In the genomic region with DNA sequence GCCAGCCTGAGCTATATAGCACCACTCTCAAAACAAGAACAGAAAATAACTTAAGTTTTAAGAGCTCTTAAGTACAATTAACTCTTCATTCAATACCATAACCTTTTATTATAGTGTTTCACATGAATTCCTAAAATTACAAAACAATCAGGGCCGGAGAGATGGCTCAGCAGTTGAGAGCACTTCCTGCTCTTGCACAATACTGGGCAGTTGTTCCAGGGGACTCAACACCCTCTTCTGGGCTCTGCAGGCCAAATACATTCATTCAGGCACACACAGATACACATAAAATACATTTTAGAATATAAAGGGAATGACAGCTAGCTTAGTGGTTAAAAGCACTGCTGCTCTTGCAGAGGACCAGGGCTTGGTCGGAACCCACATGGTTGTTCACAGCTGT, we compare ENCODE assay signal across 23 mouse cellular contexts. TPM values are rescaled to one million over a fixed set of nuclear protein-coding genes. Genes with fewer than 3 reads are reported as not detected.
DNase-seq lines count a peak whose midpoint lies in the region; ATAC-seq and TF ChIP-seq lines count a peak whose summit lies in the region.
"Had no signal": no experiment of that assay in that cellular context is flagged by ENCODE, and none has a peak within 500 bp of the region (broad histone marks: within the 10 kb centered on the region; RNA-seq: fewer than 3 reads in every experiment).

No protein-coding gene starts in this region.

- no peaks in the 10 kb centered on the region for H3K9me3 ChIP-seq in lung, postnatal 0 days (ENCODE audit: low read length)
- H3K9me3 ChIP-seq: embryonic facial prominence, embryonic 10.5 days; forebrain, embryonic 13.5 days; heart, embryonic 10.5 days; hindbrain, embryonic 12.5 days had no signal

- peak; percentile 31; the same call in 1 of the 2 replicates for TF ChIP-seq EP300 in lung, postnatal 0 days (IDR thresholded peaks at IDR 0.05)

- intact Hi-C loops in left cerebral cortex, postnatal 25 days (cut with DNase I): no loop called here

- 55% methylated on average over 2 of the region's 2 CpGs for WGBS in lung, postnatal 0 days
- WGBS in lung, adult 2 months: 59% methylated on average over 2 of the region's 2 CpGs

- no peak overlapping the region for H3K27ac ChIP-seq in lung, postnatal 0 days (ENCODE audit: low read length)
- H3K27ac ChIP-seq: embryonic facial prominence, embryonic 10.5 days; forebrain, embryonic 13.5 days; gastrocnemius, adult 2 months; heart, embryonic 10.5 days; hindbrain, embryonic 12.5 days had no signal

- H3K4me2 ChIP-seq in lung, postnatal 0 days (replicated peaks; ENCODE audit: low read depth, low read length): no peak overlapping the region
- H3K4me2 ChIP-seq: forebrain, embryonic 13.5 days; hindbrain, embryonic 12.5 days had no signal

- no peaks in the 10 kb centered on the region for H3K27me3 ChIP-seq in lung, postnatal 0 days (replicated peaks; ENCODE audit: insufficient read depth, low read length)
- H3K27me3 ChIP-seq: CH12.LX; forebrain, embryonic 13.5 days; hindbrain, embryonic 12.5 days had no signal

- DNase-seq in lung, postnatal 0 days (ENCODE audit: low spot score): peak; percentile 76
- no peak for DNase-seq in lung, adult 2 months
- peak; percentile 41 for DNase-seq in NIH3T3 (ENCODE audit: low read depth)
- no peak for DNase-seq in left cerebral cortex, postnatal 25 days (ENCODE audit: low spot score in 2 of 2)
- no peak for DNase-seq in frontal cortex, postnatal 36 days (ENCODE audit: low spot score in 2 of 2)
- no peak for DNase-seq in cerebellum, adult 11-12 months
- DNase-seq: adrenal gland, postnatal 10 days; cerebellum, adult 18-20 months; cerebellum, adult 9-11 months; cerebellum, postnatal 36 days; forebrain, postnatal 0 days; gastrocnemius, adult 2 months; gastrocnemius, postnatal 36 days; heart, postnatal 10 days; heart, postnatal 4 days had no signal

- no peaks in the 10 kb centered on the region for H3K4me1 ChIP-seq in lung, postnatal 0 days (ENCODE audit: insufficient read depth, low read depth, low read length)
- no peaks in the 10 kb centered on the region for H3K4me1 ChIP-seq in lung, adult 2 months (ENCODE audit: control insufficient read depth, insufficient read depth, low read length)
- H3K4me1 ChIP-seq: embryonic facial prominence, embryonic 10.5 days; forebrain, embryonic 13.5 days; heart, embryonic 10.5 days; hindbrain, embryonic 12.5 days had no signal

- no peak overlapping the region for H3K9ac ChIP-seq in lung, postnatal 0 days (replicated peaks; ENCODE audit: low read depth)
- H3K9ac ChIP-seq: forebrain, embryonic 13.5 days; forebrain, postnatal 0 days; hindbrain, embryonic 12.5 days had no signal

- TF ChIP-seq POLR2A in lung, adult 2 months (IDR thresholded peaks at IDR 0.05; ENCODE audit: borderline replicate concordance, extremely low read depth, low read depth, low read length): no peak

- TF ChIP-seq CTCF in lung, postnatal 0 days (IDR thresholded peaks at IDR 0.05): peak; percentile 26; the same call in 1 of the 2 replicates
- TF ChIP-seq CTCF in lung, adult 2 months (IDR thresholded peaks at IDR 0.05; ENCODE audit: insufficient read depth, low read length): no peak

- peak; percentile 76 for ATAC-seq in lung, postnatal 0 days
- ATAC-seq in granulocyte monocyte progenitor cell, adult 5-6 weeks (replicated peaks; ENCODE audit: poor library complexity, severe bottlenecking): peak; percentile 78
- ATAC-seq: forebrain, embryonic 13.5 days; forebrain, postnatal 0 days; hindbrain, embryonic 16.5 days; inflammation-experienced regulatory T-cells, adult 6 months had no signal

- H3K4me3 ChIP-seq in lung, postnatal 0 days (ENCODE audit: low read depth, low read length): no peak overlapping the region
- H3K4me3 ChIP-seq in lung, adult 2 months (replicated peaks; ENCODE audit: extremely low read depth, low read depth, low read length): no peak overlapping the region
- H3K4me3 ChIP-seq: embryonic facial prominence, embryonic 10.5 days; forebrain, embryonic 13.5 days; gastrocnemius, adult 2 months; heart, embryonic 10.5 days; hindbrain, embryonic 12.5 days had no signal

- no peaks in the 10 kb centered on the region for H3K36me3 ChIP-seq in lung, postnatal 0 days (ENCODE audit: insufficient read depth, low read length)
- H3K36me3 ChIP-seq: heart, embryonic 10.5 days had no signal

RNA-seq across cellular contexts. Expression of gene Mok, which starts 23.9 kb away (rescaled TPM):
- polyA plus RNA-seq in lung, postnatal 0 days (2015; fragmentation: Nextera tagmentation; extraction: Ambion mirVana): 11.1 and 11.9 TPM in 2 replicates
- polyA plus RNA-seq in lung, adult 2 months (2012; rRNA removed): 4.2 and 4.7 TPM in 2 replicates
- 1.5 TPM in 2 replicates for total RNA-seq in granulocyte monocyte progenitor cell, adult 5-6 weeks (2014; fragmentation: Nextera tagmentation)
- 2.6 and 2.9 TPM in 2 replicates for total RNA-seq in granulocyte monocyte progenitor cell, adult 5-6 weeks (2017)
- 10 to 100 TPM; 11.7 to 14.7 TPM for total RNA-seq in left cerebral cortex, postnatal 25 days (2021)

RNA-seq across cellular contexts. Expression of gene Zfp839, which starts 33.2 kb away (rescaled TPM):
- polyA plus RNA-seq in lung, postnatal 0 days (2015; fragmentation: Nextera tagmentation; extraction: Ambion mirVana): 2.4 and 3.3 TPM in 2 replicates
- polyA plus RNA-seq in lung, adult 2 months (2012; rRNA removed): 5.2 and 5.7 TPM in 2 replicates
- 6.4 and 8.4 TPM in 2 replicates for total RNA-seq in granulocyte monocyte progenitor cell, adult 5-6 weeks (2014; fragmentation: Nextera tagmentation)
- 4.7 and 6.6 TPM in 2 replicates for total RNA-seq in granulocyte monocyte progenitor cell, adult 5-6 weeks (2017)
- 10 to 100 TPM; 11.2 to 11.5 TPM for total RNA-seq in left cerebral cortex, postnatal 25 days (2021)

Comparison
In these comparisons a context has a peak if more than half of its experiments do, and no peak if none do; other contexts are left out.
1. DNase-seq: peak in lung, postnatal 0 days (single experiment) and NIH3T3 (single experiment); none in lung, adult 2 months (single experiment), left cerebral cortex, postnatal 25 days (0 of 2), frontal cortex, postnatal 36 days (0 of 2) and cerebellum, adult 11-12 months (single experiment).